Mouse (Mus musculus) central nervous system, embryonic 14 days (tissue): Measurements from ENCODE around the gene Upk3bl. TPM values are rescaled to one million over a fixed set of nuclear protein-coding genes. Genes with fewer than 3 reads are reported as not detected.

Experiments
- polyA plus RNA-seq: library from polyadenylated mRNA; depleted of rRNA; stranded (reverse); fragments of >200 nt; gene quantifications from 2 replicates; pipeline ENCODE4 v1.2.3, GENCODE M21; 2012; rRNA removed

Upk3bl gene
- polyA plus RNA-seq: 1.3 TPM in 1 of 2 replicates, not detected in the other

DNA sequence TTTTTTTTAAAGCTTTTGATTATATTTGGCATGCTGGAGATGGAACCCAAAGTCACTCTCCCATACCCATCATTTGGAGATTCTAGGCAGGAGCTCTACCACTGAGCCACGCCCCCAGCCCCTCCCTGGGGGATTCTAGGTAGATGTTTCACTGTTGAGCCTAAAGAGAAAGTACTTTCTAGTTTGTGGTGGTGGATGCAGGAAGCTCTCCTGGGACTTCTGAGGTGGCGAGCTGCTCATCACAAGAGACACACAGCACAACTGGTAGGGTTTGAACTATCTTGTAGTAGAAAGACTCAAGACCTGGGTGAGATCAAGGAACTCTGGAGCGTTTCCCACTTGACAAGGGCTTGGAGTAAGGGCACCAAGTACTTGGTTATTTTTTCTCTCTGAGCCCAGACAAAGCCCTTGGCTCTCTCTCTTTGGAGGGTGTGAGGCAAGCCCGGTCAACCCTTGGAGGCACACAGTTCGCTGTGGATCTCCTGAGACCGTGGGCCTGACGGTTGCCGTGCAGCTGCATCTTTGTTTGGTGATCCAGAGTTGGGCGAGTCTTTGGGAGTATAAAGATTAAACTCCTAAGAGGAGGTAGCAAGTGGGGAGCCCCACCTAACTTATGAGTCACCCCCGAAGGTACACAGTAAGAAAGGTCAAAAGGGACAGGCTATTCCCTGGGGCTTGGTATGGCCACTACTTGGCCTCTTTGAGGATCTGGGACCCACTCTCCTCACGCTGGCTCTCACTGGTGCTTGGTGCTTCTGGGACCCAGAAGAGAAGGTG lies at the start of gene Upk3bl:
TSS of gene Upk3bl (plus strand) at position 192 of the 777 bp plus-strand sequence.

GRCm38 (mm10) chr5:136038258-136039214 lies 15.8 kb upstream of the Upk3bl start, which contains the start of gene Upk3b:
Upk3b (plus strand) TSS chr5:136038496.

DNA sequence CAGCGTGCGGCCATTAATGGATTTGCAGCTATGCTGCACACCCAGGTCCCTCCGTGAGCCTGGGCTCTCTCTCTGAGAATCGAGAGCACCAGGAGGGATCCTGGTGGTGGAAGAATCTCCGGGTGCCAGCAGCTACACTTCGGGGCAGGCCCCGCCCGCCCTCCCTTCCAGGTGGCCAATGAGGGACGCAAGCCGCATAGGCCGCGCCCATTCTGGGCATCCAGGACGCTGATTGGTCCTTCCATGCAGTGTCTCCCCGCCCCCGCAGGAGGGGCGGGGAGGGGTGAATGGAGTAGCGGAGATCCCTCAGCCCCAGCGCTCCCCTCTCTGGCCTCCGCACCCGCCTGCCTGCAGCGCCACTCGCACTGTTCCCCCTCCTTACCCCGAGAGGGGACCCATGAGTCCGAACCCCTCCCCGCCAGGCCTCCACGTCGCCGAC lies 29.4 kb downstream of the Upk3bl start, which contains the start of gene Rasa4:
TSS of gene Rasa4 (plus strand) at position 248 of the 439 bp plus-strand sequence.

Other genes starting within 250 kb of the Upk3bl start
- gene Srrm3, start 247.6 kb upstream of the Upk3bl start, polyA plus RNA-seq: 61.5 and 62.5 TPM in 2 replicates
- 6.5 and 41.2 TPM in 2 replicates for gene Hspb1, start 166.6 kb upstream of the Upk3bl start, polyA plus RNA-seq
- 308 and 310 TPM in 2 replicates for gene Ywhag, start 119.9 kb upstream of the Upk3bl start, polyA plus RNA-seq
- 2.4 and 3.6 TPM in 2 replicates for gene Ssc4d, start 80.0 kb upstream of the Upk3bl start, polyA plus RNA-seq
- 0.15 and 0.24 TPM in 2 replicates for gene Zp3, start 74.4 kb upstream of the Upk3bl start, polyA plus RNA-seq
- 22.9 and 23.0 TPM in 2 replicates for gene Dtx2, start 59.7 kb upstream of the Upk3bl start, polyA plus RNA-seq
- gene Upk3b, start 16.0 kb upstream of the Upk3bl start, polyA plus RNA-seq: 0.05 and 0.06 TPM in 2 replicates
- 14.0 and 26.2 TPM in 2 replicates for gene Rasa4, start 29.4 kb downstream of the Upk3bl start, polyA plus RNA-seq
- 158 and 166 TPM in 2 replicates for gene Polr2j, start 62.1 kb downstream of the Upk3bl start, polyA plus RNA-seq
- gene Lrwd1, start 81.6 kb downstream of the Upk3bl start, polyA plus RNA-seq: 53.3 and 61.2 TPM in 2 replicates
- gene Alkbh4, start 81.7 kb downstream of the Upk3bl start, polyA plus RNA-seq: 16.4 and 17.7 TPM in 2 replicates
- 37.5 and 40.2 TPM in 2 replicates for gene Orai2, start 116.2 kb downstream of the Upk3bl start, polyA plus RNA-seq
- 47.9 and 50.5 TPM in 2 replicates for gene Prkrip1, start 144.5 kb downstream of the Upk3bl start, polyA plus RNA-seq
- gene Sh2b2, start 192.1 kb downstream of the Upk3bl start, polyA plus RNA-seq: 41.6 and 46.5 TPM in 2 replicates